Mouse (Mus musculus) thymus, postnatal 25 days (tissue): ENCODE data around the gene Sycp2.
"Not testable (repeated sequence)": the region's sequence is repeated elsewhere in the genome, so short reads cannot be mapped to it uniquely, and the experiment has no call there.

Experiments used
- DNase-seq: peaks from one replicate; pipeline ENCODE4 v3.0.0; 2022

The Sycp2 gene

GRCm38 (mm10) chr2:178413081-178413480 lies 5.6 kb upstream of the Sycp2 start:
- DNase-seq: no peak

- no peak for DNase-seq
Observed at GRCm38 (mm10) chr2:178412598-178412997, 5.1 kb upstream of the Sycp2 start.

- DNase-seq: no peak
Observed at GRCm38 (mm10) chr2:178410286-178410685, 2.8 kb upstream of the Sycp2 start.

- no peak for DNase-seq
Observed at GRCm38 (mm10) chr2:178409024-178409423, 1.5 kb upstream of the Sycp2 start.

- no peak for DNase-seq
Observed at GRCm38 (mm10) chr2:178342597-178342996, 64.9 kb downstream of the Sycp2 start.

GRCm38 (mm10) chr2:178342105-178342504 lies 65.4 kb downstream of the Sycp2 start:
- DNase-seq: not testable (repeated sequence)

GRCm38 (mm10) chr2:178339044-178339443 lies 68.4 kb downstream of the Sycp2 start:
- DNase-seq: no peak

- no peak for DNase-seq
Observed at GRCm38 (mm10) chr2:178337878-178338277, 69.6 kb downstream of the Sycp2 start.

GRCm38 (mm10) chr2:178329986-178330385 lies 77.5 kb downstream of the Sycp2 start:
- no peak for DNase-seq

- no peak for DNase-seq
Observed at GRCm38 (mm10) chr2:178329551-178329950, 77.9 kb downstream of the Sycp2 start.

- DNase-seq: no peak
Observed at GRCm38 (mm10) chr2:178327466-178328040, 79.9 kb downstream of the Sycp2 start.

- DNase-seq: no peak
Observed at GRCm38 (mm10) chr2:178326750-178327465, 80.6 kb downstream of the Sycp2 start.

- no peak for DNase-seq
Observed at GRCm38 (mm10) chr2:178326067-178326466, 81.4 kb downstream of the Sycp2 start.

- DNase-seq: no peak
Observed at GRCm38 (mm10) chr2:178324818-178325217, 82.7 kb downstream of the Sycp2 start.

GRCm38 (mm10) chr2:178324410-178324809 lies 83.1 kb downstream of the Sycp2 start:
- no peak for DNase-seq

- no peak for DNase-seq
Observed at GRCm38 (mm10) chr2:178321271-178321670, 86.2 kb downstream of the Sycp2 start.

- DNase-seq: no peak
Observed at GRCm38 (mm10) chr2:178319766-178320165, 87.7 kb downstream of the Sycp2 start.

GRCm38 (mm10) chr2:178316281-178316680 lies 91.2 kb downstream of the Sycp2 start:
- no peak for DNase-seq

GRCm38 (mm10) chr2:178313539-178313938 lies 93.9 kb downstream of the Sycp2 start:
- no peak for DNase-seq

- no peak for DNase-seq
Observed at GRCm38 (mm10) chr2:178304669-178305068, 102.8 kb downstream of the Sycp2 start.

- no peak for DNase-seq
Observed at GRCm38 (mm10) chr2:178304188-178304529, 103.3 kb downstream of the Sycp2 start.

GRCm38 (mm10) chr2:178303453-178304187 lies 103.9 kb downstream of the Sycp2 start:
- no peak for DNase-seq
